Mouse (Mus musculus) urinary bladder, postnatal 14 days (tissue): Measurements from ENCODE around the gene Ogt.

Experiments
- DNase-seq: peaks from one replicate; pipeline ENCODE4 v3.0.0; 2021; ENCODE audit warnings: low spot score

Gene Ogt

DNA sequence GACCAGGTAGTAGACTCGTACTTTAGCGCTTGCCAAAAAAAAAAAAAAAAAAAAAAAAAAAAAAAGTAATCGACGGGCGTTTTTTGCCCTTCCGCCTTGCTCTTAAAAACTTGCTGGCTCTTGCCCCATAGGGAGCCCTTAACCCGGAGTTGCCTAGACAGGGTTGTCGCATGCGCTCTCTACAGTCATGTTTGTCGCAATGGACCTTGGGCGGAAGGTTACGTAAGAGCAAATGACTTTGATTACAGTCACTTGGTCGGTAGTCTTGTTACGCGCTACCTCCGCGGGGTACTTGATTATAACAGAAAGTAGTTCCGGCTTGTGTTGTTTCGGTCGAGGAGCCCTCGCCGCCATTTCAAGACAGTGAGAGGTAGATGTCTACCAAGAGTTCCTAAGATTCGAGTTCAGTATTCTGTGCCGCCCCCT is at the start of gene Ogt:
TSS of gene Ogt (plus strand) at position 320 of the 426 bp plus-strand sequence.
- peak; percentile 86 for DNase-seq

DNA sequence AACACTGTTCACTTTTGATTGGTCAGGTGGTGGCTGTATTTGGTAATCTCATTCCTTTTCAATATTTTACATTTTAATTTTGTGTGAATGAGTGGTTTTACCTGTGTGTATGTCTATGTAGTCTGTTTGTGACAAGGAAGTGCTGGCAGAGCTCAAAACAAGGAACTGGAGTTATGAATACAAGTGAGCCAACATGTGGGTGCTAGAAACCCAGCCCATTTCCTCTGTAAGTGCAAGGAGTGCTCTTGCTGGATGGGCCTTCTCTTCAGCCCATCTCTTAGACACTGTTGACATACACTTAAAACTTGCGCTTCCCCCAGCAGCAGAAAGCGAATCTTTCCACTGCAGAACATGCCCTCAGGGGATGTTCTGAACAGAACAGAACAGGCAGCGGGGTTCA is 23.7 kb upstream of the Ogt start:
- no peak for DNase-seq

DNA sequence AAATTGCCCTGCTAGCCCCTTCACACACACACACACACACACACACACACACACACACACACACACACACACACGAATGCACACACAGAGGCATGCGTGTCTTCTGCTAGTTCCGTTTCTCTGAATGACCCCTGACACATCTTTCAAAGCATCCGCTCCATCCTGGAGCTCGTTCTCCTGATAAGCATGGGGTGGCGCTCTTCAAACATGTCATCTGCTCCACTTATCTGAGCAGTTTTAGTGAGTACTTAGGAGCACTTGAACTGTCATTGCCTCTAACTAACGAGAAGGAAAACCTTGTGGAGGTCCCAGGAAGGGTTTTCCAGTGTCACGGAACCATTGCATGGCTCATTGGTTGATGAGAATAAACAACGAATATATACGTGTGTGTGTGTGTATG is 22.0 kb upstream of the Ogt start:
- DNase-seq: no peak

DNA sequence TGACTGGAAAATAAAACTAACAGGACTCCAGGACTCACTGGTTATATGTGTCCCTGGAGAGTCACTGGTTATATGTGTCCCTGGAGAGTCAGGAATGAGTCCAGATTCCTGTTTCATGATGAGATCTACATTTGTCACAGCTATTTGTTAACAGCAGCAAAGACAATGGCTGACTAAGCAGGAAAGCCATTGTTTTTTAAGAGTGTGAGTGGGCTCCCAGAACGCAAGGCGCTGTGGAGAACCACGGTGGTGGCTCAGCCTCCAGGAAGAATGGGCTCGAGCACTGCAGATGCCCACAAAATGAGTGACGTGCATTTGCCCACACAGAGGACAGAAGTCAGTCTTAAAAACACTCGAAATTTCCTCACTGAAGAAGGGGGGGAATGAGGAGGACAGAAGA is 19.5 kb upstream of the Ogt start:
- DNase-seq: no peak

DNA sequence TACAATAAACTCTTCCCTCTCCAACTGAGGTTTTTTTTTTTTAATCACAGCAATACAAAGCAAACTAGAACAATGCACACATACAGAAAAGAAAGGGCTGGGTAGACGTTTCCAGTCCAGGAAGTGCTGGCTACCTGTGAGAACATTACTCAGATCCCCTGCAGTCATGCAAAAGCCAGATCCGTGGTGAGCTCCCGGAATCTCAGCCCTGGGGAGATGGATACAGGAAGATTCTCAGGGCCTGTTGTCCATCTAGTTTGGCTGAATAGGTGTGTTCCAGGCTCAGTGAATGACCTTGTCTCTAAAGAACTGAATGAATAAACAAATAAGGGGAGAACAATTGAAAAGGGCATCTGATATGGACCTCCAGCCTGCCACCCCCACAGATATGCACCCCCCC is 17.3 kb upstream of the Ogt start:
- no peak for DNase-seq

DNA sequence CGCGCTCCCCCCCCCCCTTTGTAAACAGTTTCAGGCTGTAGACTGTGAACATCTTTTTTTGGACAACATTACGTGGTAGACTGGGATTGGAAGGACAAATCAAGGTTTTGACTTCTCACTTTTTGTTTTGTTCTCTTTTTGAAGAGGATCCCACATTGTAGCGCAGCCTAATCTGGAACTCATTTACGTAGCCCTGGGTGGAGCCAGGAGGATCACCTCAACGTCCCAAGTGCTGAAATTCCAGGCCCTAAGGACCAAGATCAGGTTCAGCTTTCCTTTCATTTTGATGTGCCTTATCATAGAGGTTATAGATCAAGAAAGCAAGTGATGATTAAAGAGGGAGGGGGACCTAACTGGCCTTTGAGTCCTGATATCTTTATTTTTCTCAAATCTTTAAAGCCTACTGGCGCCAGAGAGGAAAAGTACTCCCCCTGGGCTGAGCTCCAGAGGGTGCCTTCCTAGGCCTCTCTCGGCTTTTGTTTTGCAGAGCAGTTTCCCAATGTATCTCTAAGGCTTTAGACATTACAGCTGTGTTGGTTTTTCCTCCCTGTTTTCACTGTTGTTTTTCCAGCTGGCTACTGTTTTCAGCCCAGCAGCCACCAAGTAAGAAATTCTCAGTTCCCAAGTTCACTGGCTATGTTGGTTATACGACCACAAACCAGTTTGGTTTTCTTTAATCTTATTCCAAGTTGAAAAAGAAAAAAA is 2.9 kb upstream of the Ogt start:
- DNase-seq: no peak

DNA sequence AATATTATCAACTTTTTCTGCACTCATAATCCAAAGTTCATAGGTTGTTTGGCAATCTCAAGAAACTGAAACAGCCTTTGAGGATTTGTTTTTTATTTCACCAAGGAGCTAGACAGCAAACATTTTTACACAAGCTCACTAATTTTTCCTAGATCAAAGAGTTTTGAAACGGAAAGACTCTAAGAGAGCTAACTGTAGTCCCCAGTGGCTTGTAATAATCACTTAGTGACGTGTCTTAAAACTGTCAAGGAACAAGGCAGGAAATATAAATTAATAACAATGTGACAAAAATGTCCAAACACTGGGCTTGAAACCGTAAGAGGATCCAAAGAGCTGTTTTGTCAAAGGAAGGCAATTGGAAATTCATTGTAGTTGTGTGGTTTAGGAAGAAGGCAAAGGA is 1.0 kb upstream of the Ogt start:
- DNase-seq: no peak

DNA sequence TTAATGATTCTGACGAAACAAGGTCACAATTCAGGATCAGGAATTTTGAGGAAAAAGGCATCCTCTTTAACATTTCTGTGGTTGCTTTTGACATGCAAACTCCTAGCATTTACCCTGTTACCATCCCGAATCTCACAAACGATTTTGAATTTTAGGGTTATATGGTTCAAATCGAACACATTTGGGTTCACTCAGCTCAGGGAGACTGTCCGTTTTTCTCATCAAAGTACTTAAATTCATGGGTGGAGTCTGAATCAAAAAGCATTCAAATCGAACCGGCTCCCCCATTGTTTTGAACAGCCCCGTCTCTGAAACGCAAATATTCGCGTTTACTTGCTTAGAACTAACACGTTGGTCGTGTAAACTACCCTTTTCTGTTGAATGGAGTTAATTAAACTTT is 554 bp upstream of the Ogt start:
- DNase-seq: no peak

DNA sequence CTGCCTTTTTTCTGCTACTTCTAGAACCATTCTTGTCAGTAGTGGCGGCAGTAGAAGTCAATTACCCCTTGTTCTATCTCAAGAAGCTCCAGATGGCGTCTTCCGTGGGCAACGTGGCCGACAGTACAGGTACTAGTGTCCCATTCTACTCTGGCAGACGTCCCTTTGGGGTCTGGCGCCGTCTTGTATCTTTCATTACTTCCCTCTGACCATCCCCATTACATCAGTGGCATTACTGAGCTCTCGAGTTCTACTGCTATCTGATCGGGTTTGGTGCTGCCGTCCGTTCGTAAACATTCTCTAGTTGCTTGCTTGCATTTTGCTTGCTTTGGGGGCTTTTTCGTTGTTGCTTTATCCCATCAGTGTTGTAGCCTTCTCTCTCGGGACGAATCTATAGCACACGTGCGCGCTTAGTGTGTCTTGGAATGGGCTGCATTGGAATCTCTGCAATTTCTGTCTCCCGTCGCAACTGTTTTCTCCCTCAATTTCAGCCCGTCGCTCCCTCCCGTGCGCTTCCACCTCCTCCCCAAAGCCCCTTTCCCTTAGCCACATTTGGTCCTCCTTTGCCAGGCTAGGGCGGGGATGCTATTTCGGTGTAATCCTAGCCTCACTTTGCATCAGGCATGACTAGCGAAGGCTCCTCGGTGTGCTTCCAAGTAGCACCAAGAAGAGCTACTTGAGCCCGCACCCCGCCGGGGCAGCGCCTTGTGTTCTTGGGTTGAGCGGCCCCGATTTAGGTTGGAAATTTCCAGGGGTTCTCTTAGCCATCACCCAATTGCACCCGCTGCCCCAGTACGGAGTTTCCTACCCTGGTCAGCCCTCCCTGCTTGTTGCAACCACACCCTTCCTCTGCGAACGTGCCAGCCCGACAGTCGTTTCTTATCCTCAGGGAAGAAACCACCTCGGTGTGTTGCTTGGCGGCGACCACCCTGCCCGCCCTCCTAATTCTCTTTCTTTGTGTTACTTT is 617 bp downstream of the Ogt start:
- DNase-seq: peak; percentile 44

DNA sequence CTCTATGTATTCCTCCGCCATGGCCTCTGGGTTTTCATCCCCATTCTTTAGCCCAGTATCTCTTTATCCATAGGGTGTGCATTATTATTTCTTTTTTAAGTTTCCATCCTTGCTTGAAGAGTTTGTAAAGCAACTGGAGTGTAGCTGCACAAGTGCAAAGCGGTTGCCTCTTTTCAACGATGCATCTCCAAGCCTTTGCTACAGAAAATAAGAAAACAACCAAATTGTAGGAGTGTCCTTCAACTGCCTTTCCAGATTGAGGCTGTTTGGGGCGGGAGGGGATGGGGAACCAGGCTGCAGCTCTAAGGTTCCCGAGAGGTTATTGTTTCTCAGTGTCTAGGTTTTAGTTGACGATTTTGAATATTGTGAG is 1.3 kb downstream of the Ogt start:
- DNase-seq: no peak

DNA sequence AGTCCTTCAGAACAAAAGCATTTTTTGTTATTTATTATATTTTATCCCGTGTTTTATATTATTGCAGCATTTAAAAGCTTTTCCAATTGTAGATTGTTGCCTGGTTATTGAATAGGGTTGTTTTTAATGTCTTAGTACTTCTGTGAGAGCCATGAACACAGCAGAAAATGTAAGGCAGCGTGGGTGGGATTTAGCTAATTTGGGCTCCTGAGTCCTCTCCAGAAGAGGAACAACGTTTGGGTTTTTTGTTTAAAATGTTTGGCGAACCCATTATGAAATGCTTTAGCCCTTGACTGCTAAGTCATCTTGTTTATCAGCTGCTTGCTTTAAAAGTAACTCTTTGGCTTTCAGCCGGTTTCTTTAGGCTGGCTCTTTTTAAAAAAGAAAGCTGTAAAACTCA is 2.2 kb downstream of the Ogt start:
- DNase-seq: no peak

DNA sequence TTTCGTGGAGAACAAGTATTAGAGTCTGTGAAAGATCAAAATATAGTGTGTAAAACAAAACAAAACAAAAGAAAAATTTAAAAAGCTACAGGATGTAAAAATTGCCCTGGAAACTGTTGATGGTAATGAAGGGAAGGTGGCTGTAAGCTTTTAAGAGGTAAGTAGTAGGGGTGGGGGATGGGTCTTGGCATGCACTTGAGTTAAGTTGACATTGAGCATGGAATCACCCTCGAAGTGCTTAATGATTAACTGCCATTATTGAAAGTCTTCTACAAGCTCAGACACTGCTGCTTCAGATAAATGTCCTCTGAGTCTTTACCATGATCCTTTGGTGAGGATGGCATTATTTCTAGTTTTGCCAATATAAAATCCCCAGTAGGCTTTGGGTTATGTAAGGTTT is 5.4 kb downstream of the Ogt start:
- no peak for DNase-seq

DNA sequence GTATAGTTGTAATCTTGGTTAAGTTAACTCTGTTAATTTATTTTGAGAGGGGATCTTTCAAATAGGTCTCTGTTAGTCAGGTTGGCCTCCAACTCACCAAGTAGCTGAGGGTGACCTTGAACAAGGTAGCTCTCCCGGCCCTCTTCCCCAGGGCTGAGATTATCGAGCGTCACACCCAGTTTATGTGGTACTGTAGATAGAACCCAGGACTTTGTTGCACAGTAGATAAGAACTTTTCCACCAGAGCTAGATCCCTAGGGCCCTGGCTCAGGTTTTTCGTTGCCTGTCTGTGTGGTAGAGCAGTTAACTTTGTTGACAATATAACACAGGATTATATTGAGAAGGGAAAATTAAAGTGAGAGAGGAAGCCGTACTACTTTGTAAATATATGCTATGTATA is 6.8 kb downstream of the Ogt start:
- no peak for DNase-seq

DNA sequence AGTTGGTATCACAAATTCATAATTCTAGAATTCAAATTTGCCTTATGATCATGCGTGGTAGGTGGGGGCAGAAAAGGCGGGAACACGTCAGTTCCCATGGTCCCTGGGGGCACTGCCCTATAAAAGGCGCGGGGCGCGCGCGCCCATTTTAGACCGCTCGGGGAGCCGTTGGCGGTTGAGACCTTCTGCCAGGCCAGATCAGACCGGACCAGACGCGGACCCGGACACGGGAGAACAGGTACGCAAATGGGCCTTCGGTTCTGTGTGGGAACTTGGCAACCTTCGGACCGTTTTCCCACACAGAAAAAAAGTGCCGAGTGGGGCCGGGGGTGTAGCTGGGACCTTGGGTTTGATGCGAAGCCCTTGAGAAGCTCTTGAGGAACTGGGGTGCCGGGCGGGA is 55.8 kb downstream of the Ogt start:
- no peak for DNase-seq

DNA sequence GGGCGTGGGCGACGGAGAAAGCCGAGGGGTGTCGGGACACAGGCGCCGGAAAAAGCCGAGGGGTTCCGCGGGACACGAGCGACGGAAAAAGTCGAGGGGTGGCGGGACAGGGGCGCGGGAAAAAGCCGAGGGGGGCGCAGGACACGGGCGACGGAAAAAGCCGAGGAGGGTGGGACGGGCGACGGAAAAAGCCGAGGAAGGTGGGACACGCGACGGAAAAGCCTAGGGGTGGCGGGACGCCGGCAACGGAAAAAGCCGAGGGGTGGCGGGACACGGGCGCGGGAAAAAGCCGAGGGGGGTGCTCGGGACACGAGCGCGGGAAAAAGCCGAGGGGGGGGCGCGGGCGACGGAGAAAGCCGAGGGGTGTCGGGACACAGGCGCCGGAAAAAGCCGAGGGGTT is 57.7 kb downstream of the Ogt start:
- no peak for DNase-seq

DNA sequence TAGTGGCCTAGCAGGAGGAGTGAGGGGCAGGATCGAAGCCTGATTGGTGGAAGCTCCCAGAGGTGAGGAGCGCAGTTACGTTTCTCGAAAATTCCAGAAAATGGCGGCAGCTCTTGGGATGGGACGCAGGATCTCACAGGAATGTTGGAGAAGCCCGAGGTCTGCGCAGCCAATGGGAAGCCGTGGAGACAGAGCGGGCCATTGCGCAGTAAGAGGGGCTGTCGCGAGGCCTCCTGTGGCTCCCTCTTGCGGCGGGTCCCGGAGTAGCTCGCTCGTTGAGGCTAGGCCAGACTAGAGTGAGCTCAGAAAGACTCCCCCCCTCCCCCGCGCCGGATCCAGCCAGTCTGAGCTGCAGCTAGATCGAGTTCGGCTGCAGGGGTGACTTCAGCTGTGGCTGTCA is 58.4 kb downstream of the Ogt start:
- no peak for DNase-seq

DNA sequence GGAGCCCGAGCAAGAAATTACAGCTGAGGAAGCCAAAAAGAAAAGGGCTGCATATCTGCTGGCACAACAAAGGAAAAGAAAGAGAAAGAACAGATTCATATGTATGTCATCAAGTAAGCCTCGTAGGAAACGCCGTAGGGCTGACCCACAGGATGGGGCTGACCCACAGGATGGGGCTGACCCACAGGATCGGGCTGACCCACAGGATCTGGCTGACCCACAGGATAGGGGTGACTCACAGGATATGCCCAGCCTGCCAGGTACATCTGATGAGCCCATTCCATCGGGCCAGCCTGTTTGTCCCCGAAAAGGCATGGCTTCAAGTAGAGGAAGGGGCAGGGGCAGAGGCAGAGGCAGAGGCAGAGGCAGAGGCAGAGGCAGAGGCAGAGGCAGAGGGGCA is 65.3 kb downstream of the Ogt start:
- DNase-seq: no peak

DNA sequence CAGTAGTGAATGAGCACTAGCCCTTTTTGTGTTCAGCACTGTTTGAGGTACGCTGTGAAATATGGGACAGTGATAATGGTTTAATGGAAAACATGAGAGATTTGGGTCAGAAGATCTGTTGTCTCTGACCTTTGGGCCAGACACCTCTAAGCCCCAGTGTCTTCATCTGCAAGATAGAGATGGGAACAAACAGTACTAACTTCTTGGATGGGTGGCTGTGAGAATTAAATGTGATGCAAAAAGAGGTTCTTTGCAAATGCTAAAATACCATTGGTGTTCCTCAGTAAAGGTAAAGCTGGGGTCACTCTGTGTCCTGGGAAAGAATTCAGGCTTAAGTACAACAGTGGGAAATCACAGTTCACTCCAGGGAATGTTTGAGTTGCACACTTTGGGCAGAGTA is 80.5 kb downstream of the Ogt start:
- no peak for DNase-seq

DNA sequence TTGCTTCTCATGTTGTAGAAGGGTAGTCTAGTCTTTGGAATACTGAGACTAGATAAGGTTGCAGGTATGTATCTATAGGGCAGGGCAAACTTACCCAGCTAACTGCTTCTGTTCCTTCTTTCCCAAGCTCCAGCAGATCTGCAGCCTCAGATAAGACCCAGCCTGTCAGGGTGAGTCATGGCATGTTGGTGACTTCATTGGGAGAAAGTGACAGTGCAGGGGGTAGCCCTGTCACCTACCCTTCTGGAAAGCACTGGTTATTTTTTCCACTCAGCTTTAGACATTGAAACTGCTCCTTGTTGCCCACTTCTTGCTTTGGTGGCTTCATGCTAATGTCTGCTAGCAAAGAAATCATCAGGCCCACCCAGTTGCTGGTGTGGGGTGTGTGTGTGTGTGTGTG is 90.2 kb downstream of the Ogt start:
- DNase-seq: no peak

DNA sequence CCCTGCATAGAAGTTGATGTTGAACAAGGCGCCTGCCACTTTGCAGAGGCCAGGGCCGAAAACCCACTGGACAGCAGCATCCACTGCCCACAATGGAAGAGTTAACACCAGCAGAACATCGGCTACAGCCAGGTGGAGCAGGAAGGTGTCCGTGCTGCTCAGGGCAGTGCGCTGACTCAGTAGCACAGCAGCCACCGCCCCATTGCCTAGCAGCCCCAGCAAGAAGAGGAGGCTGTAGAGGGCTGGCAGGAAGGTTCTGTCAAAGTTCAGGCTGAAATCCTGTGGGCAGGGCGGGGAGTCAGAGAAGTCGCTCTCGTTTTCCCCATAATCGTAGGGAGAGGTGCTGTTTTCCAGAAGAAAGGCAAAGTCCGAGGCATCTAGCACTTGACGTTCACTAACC is 92.8 kb downstream of the Ogt start:
- DNase-seq: no peak

DNA sequence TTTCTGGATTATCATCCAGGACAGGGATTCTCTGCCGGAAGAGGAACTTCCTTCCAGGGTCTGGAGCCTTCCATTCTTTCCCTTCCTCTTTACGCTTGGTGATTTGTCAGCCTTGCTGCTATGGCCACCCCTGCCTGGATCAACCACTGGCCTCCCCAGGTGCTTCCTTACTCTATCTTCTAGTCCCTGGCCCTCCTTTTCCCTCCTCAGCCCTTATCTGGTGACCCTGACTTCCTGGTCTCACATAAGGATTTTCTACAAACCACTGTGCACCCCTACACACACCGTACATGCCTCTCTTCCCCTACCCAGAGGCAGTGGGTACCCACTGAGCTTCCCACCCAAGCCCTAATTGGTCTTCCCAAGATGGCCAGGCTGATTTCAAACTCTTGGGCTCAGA is 93.4 kb downstream of the Ogt start:
- DNase-seq: no peak

DNA sequence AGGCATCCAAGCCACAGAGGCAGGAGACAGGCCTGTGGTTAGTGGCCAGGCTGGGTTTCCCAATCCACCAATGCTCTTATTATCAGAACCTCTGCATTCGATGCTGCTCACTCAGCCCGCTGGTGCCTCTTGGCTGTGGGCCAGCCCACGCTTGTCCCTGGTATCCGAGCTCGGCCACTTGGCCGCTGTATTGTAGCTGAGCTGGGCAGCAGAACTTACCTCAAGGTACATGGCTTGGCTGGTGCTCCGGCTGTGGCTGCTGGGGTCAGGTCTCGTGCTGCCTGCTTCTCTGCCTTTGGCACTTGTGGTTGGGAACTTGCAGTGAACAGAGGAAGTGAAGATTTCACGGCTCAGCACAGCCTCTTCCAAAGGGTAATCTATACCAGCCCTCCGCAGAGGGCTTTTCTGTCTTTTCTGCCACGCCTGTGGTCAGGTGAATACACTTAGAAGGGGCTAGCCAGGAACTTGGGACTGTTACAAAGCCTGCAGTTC is 94.0 kb downstream of the Ogt start, which contains the start of gene Cxcr3:
TSS of gene Cxcr3 (minus strand) at position 442 of the 492 bp plus-strand sequence.
- DNase-seq: peak; percentile 4
